Mouse (Mus musculus): ENCODE data around the gene Hamp2.
"Not testable (repeated sequence)": the region's sequence is repeated elsewhere in the genome, so short reads cannot be mapped to it uniquely, and the experiment has no call there.

Hamp2 gene

DNA sequence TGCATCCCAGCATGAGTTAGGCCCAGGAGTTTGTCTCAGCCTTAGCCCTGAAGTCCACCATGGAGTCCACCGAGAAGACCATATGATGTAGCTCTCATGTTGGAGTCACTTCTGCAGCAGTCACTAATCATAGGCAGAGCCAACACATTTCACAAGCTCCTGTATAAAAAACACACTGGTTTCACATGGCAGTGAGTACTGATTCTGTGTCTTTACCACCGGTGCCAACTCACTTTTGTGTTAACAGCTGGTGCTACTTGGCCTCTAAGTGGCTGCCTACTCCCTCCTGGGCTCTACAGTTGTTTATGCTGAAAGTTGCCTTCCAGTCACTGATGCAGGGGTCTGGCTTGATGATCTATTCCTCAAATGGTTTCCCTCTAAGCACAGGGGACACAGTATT is at the start of gene Hamp2:
Gene Hamp2, minus strand, starts transcription at position 101 of the 400 bp plus-strand sequence.
- DNase-seq: not testable (repeated sequence)

DNA sequence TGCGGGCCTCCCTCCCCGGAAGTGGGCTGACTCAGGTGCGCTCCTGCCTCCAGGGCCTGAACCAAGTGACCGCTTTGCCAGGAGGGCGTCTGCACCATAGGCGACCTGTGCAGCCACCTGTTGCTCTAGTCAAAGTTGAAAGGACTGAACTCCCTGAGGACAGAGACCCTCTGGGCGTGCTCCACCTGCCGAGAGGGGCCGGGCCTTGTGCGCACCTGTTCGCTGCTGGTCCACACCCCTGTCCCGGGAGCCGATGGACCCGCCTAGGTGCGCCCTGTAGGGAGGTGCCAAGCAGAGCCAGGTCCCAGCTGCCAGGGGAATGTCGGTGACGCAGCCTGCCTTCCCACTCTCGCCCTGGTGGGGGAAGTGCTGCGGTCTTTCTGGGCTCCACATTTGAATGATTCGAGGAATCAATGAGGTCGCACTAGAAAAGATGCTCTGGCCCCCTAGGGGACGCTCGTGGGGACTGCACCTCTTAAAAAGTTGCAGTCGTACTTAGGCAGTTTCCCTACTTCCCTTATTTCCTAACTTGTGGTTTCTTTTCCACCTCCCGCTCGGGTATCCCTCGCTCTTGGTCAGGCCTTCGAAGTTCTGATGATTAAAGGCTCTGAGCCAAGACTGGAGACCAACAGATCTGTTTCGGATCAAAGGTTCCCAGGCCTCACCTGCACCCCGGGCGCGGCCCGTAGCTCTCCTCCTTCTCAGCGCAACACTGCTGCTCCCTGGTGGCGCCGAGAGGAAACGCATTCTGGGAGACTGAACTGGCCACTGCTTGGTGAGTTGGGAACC is 49.2 kb upstream of the Hamp2 start, which contains the start of gene Fam187b:
Gene Fam187b, plus strand, starts transcription at position 290 of the 789 bp plus-strand sequence.
- DNase-seq: peak; percentile 81

DNA sequence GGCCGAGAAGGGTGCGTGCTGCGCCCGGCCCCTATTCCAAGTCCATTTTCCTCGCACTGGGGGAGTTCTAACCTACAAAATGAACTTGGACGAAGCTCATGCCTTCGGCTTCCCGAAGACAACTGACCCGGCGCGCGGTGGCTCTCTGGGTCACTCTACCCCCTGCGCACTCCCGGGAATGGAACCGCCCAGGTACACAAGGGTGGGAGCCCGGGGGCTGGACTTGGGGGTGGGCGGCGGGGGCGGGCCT is 48.7 kb upstream of the Hamp2 start, which contains the start of gene Lsr:
Gene Lsr, minus strand, starts transcription at position 214 of the 250 bp plus-strand sequence.
- DNase-seq: no peak

DNA sequence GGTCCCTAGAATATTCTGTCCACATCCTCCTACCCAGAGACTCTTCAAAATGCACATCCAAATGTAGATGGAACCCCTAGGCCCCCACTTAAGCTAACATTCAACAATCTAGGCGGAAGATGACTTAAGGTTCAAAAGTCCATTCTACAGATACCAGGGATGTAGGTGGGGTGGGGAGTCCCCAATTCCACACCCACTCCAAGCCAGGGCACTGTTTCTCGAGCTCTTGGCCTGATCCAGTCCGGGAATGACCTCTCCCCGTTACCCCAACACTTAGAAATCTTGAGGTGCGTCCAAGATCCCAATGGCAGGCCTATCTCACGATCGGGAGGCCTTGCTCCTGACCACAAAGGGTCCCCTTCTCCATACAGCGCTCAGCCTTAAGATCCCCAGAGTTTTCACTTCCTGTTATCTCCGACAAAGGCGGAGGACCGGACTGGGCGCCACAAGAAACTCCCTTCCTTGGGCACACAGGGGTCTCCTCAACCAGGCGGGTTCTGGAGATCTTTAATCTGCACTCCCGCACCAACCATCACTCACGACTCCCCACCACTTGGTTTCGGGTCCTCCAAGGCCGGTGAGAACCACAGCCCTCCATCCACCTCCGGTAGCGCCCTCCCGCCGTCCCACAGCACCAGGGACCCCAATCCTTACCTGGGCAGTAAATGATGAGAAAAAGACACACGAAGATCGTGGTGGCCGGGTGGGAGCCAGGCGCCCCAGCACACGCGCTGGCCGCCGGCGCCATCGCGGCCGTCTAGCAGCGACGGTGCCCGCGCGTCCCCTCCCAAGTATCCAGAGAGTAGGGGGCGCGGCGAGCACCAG is 48.2 kb upstream of the Hamp2 start:
- no peak for DNase-seq

DNA sequence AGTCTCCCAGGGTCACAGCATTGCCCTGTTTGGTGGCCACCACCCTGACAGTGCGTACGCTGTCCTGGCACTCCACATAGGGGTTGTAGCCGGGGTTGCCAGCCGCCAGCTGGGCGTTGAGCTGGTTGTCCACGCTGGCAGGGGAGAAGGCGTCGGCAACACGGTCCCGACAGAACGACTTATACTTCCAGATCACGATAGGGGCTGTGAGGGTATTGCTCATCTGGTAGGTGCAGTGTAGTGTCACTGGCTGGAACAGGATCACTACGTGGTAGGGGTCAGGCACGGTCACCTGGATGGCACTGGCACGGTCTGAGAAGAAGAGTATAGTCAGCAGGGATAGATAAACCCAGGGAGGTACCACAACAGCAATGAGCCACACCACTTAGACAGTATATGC is 47.4 kb upstream of the Hamp2 start:
- no peak for DNase-seq

DNA sequence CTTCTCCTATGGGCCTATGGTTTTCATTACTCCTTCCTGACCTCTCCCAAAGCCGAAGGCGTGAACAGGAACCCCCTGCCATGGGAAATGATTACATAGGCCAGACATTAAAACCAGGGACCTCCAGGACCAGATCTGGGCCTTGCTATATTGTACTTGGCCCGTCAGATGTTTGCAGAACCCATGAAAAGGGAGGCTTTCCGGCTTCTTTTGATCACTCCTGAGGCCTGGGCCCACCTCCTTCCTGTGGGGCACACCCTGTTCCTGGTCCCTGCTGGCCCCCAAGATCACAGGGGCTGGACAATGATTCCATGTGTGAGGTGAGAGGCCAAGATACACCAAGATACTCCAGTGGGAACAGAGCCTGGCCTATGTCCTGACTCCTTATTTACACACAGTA is 44.7 kb upstream of the Hamp2 start:
- no peak for DNase-seq

DNA sequence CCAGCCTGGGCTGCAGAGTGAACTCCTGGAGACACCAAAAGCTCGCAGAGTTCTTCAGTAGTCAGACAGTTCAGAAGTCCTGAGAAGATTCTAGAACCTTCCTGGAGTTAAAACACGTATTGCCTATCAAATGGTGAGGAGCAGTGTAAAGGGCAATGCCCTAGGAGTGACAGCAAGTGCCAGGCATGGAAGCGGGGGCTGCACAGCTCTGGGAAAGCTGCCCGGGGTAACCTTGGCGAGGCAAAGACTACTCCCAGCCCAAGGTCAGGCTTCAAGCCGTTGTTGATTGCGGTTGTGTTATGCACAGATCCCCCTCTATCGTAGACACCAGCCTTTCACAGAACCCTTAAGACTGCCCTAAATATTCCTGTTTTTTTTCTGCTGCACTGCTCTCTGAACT is 44.1 kb upstream of the Hamp2 start:
- DNase-seq: no peak

DNA sequence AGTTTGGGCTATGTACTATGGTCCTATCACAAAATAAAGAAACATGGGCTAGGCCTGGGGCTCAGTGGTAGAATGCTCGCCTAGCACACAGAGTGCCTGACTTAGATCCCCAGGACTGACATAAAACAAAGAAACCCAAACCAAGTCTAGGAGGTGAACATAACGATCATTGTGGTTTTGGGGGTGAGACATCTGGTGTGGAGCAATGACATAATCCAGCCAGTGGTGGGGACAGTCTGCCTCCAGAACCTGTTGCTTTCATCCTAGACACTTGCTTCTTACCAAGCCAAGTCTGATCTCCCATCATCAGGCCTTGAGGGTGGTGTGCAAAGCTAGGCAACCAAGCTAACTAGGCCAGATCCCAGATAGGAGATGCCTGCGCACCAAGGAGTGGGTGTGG is 42.2 kb upstream of the Hamp2 start:
- no peak for DNase-seq

DNA sequence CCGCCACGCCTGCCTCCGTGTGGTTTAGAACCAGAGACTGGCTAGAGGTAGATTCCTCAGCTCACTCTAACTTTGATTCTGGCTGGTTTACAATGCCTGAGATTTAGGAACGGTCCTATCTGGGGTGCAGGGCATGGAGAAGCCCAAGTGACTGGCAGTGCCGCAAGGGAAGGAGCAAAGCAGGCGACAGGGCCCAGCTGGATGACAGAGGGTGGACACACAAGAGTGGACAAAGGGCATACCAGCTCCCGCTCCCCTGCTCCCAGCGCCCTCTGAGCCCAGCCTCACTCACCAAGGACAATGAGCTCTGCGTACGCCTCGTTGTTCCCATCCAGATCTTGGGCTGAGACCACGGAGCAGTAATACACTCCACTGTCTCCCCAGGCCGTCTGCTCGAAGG is 41.2 kb upstream of the Hamp2 start:
- no peak for DNase-seq

DNA sequence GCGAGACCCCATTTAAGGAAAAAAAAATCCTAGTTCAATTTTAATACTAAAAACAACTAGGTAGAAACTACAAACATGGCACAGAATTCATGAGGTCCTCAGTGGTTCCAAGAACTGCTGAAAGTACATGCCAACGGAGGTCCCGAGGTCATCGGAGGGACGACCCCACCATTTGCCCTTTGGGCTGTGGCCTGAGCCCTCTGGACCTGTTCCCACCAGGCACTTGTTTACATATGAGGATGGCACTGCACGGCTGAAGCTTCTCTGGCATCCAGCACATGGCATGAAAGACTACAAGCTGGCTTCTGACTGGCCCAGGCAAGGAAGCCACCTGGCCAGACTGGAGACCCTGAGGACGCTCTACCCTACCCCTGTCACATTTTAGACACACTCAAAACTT is 39.9 kb upstream of the Hamp2 start:
- DNase-seq: no peak

DNA sequence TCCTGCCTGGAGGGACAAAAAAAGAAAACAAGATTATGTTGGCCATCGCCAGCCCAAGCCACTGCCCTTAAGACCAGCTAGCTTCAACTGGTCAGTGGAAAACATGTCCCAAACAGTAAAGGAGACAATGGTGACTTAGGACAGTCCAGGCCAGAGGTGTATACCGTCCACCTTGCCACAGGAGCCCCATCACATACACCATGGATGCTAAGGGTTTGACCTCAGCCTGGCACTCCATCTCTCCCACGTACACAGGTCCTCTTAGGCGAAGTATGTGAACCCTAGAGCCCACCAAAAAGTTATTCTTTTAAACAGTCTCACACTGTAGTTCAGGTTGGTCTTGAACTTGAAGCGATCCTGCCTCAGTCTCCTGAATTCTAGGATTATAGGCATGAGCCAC is 38.4 kb upstream of the Hamp2 start:
- no peak for DNase-seq

DNA sequence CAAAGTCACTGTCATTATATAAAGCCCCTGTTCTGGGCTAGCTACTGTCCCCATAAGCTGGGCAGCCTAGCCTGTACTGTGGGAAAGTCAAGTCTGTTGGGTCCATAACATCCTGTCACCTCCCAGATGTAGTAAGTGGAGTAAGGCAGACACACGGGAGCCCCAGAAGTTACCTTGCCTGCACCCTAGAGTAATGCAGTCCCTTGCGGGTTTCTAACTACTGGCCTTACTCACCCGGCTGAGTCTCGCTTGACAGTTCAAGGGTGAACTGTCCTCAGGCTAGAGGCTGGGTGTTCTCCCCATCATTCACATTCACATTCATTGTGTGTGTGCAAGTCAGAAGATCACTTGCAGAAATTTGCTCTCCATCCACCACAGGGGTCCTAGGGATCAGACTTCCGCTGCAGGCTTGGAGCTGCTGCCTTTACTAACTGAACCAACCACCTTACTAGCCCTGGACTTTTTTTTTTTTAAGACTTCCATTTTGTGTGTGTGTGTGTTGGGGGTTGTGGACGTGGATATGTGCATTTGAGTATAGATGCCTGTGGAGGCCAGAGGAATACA is 35.4 kb upstream of the Hamp2 start:
- no peak for DNase-seq

DNA sequence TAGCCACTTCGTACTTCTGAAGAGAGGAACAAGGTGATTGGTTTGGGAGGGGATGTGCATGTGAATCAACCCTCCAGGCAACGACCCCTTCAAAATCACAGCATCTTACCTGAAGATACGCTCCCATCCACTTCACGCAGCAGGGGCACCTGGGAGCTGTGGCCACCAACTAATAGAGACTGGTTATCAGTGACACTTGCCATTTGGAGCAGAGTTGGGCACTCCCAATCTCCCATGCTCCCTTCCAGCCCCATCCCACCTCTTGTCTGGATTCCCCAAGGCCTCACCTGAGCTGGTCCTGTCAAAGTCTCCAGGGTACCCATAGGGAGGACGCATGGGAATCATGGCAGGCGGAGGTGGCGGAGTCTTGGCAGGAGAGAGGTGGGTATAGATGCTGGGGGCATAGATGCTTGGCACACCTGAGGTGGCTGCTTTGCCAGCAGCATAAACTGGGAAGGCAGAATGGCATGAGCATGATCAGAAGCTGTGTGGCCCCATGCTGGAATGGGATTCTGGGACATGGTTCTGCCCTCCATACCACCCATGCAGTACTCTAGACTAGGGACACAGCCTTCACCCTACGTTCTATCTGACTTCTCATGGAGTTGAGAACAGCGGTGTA is 34.5 kb upstream of the Hamp2 start:
- no peak for DNase-seq

DNA sequence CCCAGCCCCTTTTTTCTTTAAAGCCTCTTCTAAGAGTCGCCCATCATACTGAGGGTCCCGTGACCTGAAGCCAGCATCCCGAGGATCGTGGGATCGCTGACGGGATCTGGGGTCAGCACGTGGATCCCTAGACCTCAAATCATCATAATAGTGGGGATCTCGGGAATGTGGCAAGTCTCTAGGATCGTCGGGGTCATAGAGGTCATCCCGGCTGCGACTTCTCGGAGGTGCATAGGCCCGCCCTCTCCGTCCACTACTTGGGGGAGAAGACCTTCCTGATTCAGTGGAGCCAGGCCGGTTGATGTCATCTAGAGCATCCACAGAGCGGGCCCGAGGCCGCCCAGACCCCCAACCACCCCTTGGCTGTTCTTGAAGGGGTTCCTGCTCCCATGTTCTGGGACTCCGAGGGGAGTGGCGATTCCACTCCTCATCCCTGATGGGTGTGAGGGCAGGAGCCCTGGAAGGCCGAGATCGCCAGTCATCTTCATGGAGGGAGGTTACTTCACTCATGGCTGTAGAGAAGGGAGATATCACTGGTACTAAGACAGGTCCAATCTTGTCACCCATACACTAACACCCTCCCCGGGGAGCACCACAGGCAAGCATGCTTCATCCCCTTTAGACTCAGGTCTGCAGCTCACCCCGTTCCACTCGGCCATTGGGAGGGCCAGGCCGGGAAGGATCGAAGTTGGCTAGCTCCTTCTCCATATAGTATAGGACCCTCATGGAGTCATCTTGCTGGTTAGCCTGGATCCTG is 33.8 kb upstream of the Hamp2 start:
- DNase-seq: no peak

DNA sequence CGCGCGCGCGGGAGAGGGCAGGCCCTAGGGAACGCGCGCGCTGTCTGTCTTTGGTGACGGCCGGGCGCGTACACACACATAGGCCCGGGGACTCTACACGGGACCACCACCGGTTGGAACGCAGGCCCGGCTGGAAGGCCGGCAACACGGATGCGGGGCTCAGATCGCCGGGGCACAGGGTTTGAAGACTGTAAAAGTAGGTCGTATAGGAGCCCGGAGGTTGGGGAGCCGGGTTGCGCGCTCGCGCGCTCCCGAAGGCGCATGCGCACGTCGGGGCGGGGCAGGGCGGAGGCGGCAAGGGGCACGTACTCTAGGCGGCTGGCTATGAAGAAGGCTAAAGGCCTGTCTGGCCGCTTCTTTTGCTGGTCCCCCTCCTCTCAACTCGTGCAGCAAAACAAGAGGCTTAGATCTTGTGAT is 32.9 kb upstream of the Hamp2 start:
- peak; percentile 96 for DNase-seq

DNA sequence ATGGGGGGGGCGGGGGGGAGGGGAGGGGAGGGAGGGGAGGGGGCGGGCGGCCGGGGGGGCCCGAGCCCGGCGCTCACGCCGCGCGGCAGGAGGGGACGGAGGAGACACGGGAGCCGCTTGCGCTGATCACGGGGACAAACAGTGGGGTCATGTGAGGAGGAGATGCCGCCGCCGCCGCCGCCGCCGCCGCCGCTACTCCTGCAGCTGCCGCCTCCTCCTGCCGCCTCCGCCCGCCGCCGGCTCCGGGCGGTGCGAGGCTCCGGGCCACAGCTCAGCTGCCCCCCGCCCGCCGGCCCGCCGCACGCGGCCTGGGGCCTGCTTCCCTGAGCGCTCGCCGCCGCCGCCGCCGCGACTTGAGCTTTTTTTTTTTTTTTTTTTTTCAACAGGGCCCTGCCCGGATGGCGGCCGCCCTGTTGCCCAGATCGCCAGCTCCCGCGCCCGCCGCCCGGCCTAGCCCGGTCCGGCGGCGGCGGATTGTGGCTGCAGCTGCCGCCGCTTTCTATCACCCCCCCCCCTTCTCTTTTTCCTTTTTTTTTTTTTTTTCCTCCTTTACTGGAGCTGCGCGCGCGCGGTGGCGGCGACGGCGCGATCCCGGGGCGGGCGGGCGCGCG is 32.4 kb upstream of the Hamp2 start, which contains the start of gene Usf2:
Gene Usf2, minus strand, starts transcription at position 48 of the 611 bp plus-strand sequence.
- DNase-seq: peak; percentile 73

DNA sequence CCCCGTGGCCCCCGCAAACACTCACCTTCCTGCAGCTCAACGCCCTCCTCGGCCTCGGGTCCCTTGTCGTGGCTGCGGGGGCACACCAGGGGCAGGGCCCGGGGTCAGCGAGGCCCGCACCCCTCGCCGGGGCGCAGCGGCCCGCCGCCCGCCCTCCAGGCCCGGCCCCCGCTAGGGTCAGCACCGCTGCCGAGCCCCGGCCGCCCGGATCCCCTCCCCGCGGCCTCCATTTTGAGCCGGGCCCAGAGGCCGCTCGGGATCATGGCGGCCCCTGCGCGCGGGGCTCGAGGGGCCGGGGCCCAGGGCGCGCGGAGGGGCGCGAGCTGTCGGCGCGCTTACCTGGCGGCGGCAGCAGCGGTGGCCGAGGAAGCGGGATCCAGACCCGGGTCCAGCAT is 31.9 kb upstream of the Hamp2 start:
- no peak for DNase-seq

DNA sequence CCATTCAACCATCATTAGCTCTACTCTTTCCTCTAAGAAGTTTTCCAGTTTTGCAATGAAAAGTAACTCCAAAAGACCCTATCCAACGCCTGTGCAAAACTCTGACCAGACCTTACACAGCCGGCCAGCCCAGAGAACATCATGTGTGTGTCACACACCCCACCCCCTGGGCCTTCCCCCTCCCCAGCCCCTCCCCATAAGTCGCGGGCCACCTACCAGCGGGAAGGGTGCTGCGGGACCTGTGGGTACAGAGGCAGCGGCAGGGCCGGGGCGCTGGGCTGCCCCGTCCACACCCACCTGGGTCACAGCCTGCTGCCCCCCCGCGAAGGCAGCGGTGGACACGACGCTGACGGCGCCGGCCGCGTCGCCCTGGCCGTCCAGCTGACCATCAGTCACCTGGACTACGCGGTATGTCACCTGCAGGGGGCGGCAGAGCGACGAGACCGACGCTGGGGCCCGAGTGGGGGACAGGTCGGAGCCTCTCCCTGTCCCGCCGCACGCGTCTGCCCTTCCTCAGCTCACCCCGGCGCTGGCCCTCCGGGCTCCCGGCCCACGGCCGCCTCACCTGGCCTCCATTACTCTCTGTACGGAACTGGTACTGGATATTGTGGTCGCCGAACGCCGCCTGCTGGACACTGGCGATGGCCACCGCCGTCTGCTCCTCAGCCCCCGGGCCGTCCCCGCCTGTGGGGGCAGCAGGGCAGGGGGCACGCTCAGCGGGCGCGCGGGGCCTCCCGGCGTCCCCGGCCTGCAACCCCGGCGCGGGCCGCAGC is 31.3 kb upstream of the Hamp2 start:
- peak; percentile 88 for DNase-seq

DNA sequence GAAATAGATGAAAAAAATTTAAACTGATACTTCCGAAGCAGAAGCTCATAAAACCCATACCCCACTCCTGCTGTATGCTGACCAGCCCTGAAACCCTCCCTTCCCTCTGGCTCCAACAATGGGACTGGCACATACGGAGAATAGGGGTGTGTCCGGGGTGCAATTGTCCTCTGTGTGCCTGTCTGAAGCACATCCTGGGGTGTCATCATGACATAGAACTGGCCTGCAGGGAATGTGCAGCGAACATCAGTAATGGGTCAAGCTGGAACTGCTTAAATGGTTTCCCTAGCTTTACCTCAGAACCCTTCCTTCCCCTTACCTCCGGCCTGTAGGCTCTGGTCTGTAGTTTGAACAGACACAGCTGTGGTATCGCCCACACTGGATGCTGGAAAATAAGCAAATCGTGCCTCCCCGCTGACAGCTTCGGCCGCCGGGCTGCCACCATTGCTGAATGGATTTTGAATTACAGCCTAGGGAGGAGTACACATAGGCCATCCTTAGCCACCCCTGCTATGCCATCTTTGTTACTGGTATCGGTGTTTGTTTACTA is 30.6 kb upstream of the Hamp2 start:
- no peak for DNase-seq

DNA sequence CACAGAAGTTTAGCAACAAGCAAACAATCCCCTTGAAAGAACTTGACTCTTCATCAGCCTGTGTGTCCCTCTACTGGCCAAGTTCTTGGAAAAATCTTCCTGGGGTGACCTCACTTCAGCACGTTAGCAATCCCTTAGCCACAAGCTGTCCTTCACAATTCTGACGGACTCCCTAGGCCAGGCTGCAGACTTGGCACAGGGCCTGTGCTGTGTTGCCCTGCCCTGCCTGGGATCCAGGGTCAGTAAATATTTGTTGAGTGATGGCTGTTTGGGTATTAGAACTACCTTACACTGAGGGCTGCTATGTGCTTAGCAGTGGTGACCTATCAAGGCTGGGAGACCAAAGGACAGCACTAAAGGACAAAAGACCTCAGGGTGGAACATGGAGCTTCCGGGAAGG is 29.6 kb upstream of the Hamp2 start:
- DNase-seq: no peak

DNA sequence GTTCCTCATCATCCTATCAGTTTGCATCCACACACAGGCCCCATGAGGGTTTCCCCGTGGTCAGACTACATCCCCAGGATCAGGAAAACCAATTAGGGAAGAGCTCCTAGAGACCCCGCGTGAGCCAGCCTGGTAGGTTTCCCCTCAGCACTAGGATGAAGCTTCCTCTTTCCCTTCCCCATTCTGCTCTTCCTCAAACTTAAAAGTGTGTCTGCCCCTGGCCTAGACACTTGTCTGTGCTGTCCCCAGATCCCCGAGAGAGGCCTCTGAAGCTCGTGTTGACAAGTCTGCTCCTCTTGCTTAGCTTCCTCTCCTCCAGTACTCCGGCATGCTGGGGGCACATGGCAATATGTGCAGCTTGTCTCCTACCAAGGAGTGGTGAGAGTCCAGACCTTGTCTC is 29.0 kb upstream of the Hamp2 start:
- DNase-seq: no peak
